Mouse (Mus musculus): ENCODE measurements around the gene Tcp11.

DNA sequence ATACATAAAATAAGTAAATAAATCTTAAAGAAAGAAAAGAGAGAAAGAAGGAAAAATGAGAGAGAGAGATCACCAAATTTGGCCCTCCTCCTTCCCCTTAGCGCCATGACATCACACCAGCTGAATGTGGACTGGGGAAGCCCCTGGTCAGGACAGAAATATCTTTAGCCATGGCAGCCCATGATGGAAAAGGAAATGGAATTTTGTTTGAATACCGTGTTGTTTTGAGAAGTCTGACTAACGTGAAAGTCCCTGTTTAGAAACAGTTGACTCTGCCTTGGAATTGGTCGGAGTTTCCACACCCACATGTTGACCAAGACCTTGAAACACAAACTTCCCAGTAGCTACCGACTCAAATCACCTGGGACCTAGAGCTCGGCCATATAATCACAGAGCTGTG, 24.0 kb upstream of the Tcp11 start:
- no peak for TF ChIP-seq CTCF (IDR thresholded peaks at IDR 0.05; ENCODE audit: extremely low read depth, insufficient read length, insufficient replicate concordance, low read depth, low read length)
- TF ChIP-seq POLR2A (IDR thresholded peaks at IDR 0.05; ENCODE audit: low read depth, low read length): no peak

Data from small intestine, adult 2 months (tissue).